Mouse (Mus musculus) adrenal gland, postnatal 4 days (tissue): ENCODE measurements around the gene Gm21974. TPM values are rescaled to one million over a fixed set of nuclear protein-coding genes. Genes with fewer than 3 reads are reported as not detected.
"Not testable (repeated sequence)": the region's sequence is repeated elsewhere in the genome, so short reads cannot be mapped to it uniquely, and the experiment has no call there.

Experiments
- DNase-seq, 2 experiments: peaks; one replicate each; pipeline ENCODE4 v3.0.0; 2021 to 2022; ENCODE audit warnings: low spot score in 2 of 2, mixed read lengths in 2 of 2
- total RNA-seq, 2 experiments: library from RNA; stranded (reverse); gene quantifications; 2 replicates each; pipeline ENCODE4 v1.2.3; 2021

The Gm21974 gene
- total RNA-seq, 2 experiments from 2014 or later = not detected

DNA sequence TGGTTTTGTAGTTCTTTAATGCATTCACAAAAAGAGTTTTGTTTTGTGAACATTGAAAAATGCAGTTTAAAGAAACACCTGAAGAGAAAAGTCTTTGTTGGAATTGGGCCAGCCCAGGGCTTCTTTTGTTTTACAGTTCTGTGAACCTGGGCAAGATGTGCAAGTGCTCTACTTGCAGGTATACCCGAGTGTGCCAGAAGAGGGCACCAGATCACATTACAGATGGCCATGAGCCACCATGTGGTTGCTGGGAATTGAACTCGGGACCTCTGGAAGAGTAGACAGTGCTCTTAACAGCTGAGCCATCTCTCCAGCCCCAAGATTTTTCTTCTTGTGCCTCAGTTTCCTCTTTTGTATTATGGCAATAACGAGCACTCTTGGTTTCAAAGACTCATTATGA, 22.9 kb upstream of the Gm21974 start:
- no peak for DNase-seq

DNA sequence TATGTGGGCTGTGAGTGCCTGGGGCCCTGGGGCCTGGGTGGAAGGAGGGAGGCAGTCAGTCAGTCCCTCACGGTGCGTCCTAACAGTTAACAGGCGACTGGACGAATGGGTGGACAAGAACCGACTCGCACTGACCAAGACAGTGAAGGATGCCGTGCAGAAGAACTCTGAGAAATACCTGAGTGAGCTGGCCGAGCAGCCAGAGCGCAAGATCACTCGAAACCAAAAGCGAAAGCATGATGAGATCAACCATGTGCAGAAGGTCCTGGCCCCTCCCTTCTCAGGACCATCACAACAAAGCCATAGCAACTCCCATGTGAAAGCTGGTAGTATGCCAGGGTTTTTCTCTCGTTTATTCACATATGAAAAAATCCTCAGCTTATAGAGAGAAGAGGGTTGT, 20.0 kb upstream of the Gm21974 start:
- DNase-seq = no peak

DNA sequence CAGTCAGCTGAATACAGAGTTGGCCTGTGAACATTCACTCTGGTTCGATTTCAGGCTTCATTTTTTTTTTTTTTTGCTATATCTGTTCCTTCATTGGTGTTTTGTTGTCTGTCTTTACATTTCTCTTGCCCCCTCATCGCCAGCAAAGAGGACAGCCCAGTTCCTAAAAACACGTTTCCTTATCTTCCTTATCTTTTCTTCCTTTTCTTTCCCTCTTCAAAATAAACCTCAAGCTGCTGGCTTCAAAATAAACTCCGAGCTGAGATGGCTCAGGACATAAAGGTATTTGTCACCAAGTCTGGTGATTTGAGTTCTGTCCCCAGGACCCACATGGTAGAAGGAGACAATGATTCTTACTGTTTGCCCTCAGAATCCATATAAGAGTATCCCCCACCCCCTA, 17.7 kb upstream of the Gm21974 start:
- DNase-seq = no peak

DNA sequence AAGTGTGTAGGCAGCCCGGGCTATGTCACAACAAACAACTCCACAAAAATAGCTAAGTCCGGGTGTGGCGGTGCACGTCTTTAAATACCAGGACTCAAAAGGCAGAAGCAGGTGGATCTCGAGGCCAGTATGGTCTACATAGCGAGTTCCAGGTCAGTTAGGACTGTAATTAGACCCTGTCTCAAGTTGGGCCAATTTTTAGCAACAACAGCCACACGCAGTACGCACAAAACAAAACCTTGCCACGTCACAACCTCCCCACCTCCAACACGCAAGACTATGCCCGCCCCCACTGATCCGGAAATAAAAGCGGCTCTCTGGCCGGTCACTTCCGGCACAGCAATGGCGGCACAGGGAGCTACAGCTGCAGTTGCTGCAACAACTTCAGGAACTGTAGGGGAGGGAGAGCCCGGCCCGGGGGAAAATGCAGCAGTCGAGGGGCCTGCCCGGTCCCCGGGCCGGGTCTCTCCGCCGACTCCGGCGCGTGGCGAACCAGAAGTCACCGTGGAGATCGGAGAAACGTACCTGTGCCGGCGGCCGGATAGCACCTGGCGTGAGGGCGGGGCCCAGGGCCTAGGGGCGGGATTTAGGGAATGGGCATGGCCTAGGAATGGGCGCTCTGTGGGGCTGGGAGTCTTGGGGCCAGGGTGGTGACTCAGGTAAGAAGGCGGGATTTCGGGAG, 17.1 kb upstream of the Gm21974 start, which contains the start of gene Kat8:
TSS of gene Kat8 (plus strand) at position 327 of the 682 bp plus-strand sequence.
- peak; percentile 76 to 86 for DNase-seq

DNA sequence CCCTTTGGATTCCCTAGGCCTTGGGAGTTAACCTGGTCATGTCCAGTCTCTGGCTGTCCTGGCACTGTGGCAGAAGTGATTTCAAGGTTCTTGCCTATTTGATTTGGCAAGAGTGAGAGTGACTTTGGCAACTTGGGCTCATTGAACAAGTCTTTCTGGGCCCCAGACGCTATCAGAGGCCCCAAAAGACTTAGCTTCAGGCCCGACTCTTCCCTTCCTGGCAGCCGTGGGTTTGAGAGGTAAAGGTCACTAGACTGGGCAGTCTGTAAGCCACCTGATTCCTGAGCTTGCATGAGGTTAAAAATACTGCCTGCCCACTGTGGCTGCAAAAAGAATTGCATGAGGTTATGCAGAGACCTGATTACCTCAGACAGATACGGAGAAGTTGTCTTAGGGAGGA, 13.4 kb upstream of the Gm21974 start:
- no peak for DNase-seq

DNA sequence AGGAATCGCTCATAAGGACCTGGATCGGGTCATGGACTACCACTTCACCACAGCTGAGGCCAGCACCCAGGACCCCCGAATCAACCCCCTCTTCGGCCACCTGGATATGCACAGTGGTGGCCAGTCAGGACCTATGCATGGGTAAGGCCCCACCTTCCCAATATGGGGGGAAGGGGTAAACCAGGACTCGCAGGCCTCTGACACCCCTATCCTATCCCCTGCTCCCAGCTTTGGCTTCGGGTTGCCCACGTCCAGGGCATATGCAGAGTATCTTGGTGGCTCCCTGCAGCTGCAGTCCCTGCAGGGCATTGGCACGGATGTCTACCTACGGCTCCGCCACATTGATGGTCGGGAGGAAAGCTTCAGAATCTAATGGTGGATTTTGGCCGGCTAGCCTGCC, 12.7 kb upstream of the Gm21974 start:
- DNase-seq = no peak

DNA sequence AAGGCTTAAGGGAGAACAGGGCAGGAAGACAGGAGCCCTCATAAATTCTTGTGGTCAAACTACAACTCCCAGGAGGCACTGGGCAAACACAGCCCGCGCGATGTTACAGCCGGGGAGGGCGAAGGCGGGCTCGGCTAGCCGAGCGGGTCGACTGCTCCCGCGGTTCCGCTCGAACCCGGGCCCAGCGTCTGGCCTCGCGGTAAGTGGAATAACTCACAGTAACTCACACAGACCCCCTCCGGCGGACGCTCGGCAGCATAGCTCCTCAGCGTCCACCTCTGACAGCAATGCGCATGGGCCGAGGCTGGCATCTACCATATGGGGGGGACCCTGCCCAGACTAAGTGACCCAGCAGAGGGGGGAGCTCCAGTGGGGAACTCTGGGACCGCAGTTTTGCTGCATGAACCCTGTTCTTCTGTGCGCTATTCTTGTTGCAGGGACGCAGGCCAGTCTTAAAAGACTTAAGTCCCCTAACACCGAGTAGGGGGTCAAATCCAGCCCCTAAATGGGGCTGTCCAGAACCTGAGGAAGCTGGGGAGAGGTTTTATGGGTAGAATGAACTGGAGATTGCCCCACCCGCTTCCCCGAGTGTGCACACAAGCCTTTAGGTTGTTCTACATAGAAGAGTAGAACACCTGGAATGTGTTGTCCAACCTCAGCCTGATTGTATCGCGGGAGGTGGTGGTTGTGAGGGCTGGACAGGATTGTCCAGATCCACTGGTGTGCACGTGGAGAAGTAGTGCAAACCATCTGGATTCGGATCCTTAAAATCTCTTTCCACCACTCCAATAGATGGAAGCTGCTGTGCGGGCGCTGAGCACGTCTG, 8.9 kb upstream of the Gm21974 start, which contains the start of gene Bckdk:
TSS of gene Bckdk (plus strand) at position 112 of the 826 bp plus-strand sequence.
- DNase-seq = peak; percentile 52 to 62

DNA sequence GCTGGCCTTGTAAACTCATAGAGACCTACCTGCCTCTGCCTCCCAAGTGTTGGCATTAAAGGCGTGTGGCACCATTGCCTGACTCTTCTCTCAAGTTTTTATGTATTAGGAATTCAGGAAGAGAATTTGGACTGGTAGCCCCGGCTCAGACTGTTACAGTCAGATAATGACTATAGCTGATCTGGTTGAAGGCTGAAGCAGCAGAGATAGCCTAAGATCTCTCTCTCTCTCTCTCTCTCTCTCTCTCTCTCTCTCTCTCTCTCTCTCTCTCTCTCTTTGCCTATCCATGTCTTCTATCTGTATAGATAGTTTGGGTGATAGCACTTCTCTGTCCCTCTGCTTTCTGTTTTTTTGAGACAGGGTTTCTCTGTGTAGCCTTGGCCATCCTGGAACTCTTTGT, 6.5 kb upstream of the Gm21974 start:
- no peak for DNase-seq

DNA sequence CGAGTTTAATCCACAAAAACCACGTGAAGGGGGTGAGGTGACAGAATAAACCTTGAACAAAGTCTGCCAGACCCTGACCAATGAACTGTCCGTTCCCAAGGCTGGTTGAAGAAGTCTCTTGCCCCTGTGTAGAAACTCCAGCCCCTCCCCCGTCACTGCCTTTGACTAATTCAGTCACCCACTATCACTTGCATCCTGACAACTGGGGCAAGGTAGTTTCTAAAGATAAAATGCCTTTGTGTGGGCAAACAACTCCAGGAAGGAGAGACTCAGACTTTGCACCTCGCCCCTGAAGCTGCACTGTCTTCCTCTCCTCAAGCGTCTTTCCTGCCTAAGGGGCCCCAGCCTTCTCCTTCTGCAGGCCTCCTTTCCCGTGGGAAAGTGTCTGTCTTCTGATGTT, 4.7 kb upstream of the Gm21974 start:
- no peak for DNase-seq

DNA sequence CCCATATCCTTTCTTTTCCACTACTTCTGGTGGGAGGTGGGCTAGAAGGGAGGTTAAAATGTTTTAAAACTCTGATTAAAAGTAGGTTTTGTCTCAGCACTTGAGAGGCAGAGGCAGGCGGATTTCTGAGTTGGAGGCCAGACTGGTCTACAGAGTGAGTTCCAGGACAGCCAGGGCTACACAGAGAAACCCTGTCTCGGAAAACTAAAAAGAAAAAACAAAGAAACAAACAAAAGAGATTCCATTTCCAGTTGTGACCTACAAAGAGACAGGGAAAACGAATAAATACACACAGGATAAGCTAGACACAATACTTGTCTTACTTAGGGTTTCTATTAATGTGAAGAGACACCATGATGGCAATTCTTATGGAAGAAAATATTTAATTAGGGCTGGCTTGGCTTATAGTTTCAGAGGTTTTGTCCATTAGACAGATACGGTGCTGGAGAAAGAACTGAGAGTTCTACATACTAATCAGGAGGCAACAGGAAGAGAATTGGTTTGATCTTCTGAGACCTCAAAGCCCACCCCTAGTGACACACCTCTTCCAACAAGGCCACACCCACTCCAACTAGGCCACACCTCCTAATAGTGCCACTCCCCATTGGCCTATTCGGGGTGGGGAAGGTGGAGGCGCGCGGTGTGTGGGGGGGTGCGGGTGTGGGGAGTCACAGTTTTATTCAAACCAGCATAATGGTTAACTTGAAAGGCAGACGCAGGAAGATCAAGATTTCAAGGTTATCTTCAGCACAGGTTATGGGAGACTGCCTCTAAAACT, 3.1 kb upstream of the Gm21974 start:
- no peak for DNase-seq

DNA sequence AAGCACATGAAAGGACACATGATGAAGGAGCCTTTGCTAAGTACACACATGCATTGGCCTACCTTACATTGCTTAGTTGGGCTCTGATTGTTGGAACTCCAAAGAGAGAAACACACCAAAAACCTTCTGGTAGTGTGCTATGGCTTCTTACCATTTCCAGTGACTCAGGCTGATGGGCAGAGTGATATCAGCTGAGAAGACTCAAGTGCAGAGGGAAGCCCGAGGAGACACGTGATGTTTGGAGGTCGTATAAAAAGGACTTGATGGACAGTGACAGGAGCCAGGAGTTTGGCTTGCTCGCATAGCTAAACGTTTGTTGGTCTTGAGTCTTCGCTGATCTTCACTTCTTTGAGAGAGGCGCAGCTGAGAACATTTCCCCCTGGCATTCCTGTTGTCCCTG, 2.3 kb upstream of the Gm21974 start:
- no peak for DNase-seq

DNA sequence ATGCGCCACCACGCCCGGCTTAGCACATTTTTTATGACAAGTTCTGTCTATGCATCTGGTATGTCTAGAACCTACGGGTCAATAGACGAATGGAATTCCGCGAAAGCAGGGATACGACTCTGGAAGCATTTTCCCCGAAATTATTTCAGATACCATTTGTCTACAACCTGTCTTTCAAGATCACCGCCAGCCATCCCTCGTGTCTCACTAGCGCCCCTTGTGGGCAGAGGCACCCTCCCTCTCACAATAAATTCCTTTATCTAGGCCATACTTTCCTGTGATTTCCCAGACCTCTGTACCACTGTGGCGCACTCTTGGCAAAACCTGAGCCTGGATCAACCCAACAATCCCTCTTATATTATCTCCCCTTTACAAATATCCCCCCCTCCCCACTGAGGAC, 1.1 kb upstream of the Gm21974 start:
- no peak for DNase-seq

DNA sequence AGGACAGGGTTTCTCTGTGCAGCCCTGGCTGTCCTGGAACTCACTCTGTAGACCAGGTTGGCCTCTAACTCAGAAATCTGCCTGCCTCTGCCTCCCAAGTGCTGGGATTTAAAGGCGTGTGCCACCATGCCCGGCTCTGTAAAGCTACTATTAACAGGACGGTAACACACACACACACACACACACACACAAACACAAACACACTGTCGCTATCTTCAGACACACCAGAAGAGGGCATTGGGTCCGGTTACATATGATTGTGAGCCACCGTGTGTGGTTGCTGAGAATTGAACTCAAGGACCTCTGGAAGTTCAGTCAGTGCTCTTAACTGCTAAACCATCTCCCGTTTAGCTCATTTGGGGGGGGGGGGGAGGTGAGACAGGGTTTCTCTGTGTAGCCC, 637 bp upstream of the Gm21974 start:
- DNase-seq = not testable (repeated sequence)

DNA sequence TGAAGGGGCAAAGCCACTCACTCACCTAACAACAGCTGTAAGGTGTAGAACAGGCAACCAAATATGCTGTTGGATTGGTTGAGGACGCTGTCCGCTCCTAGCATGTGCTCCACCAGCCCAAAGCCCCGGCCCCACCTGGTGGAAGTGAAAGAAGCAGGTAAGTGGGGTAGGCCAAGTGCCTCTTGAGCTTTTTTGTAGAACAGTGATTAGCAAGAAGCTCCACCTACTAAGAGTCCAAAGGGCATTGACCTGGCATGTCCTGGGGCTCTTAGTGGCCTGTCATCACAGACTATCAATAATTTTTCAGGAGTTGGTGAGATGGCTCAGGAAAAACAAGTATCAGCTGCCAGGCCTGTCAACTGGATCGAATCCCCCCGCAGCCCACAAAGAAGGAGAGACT, 774 bp downstream of the Gm21974 start:
- no peak for DNase-seq

DNA sequence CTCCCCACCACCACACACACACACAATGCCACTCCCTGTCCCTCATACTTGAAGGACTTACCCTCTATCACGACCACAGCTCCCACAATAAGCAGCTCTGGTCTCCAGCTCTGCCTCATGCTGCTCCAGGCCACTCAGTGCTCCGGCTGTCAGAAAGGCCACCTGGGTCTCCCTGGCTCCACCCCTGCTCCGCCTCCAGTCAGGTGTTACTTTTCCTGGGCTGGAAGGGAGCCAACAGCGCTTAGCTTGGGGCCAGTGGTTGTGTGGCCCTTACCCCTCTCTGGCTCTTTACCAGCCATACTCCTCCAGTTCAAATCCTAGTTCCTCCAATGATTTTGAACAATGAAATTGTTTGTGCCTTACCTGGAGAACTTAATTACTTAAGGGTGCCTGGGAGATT, 4.5 kb downstream of the Gm21974 start, which contains the start of gene Prss53:
TSS of gene Prss53 (minus strand) at position 173 of the 400 bp plus-strand sequence.
- no peak for DNase-seq

DNA sequence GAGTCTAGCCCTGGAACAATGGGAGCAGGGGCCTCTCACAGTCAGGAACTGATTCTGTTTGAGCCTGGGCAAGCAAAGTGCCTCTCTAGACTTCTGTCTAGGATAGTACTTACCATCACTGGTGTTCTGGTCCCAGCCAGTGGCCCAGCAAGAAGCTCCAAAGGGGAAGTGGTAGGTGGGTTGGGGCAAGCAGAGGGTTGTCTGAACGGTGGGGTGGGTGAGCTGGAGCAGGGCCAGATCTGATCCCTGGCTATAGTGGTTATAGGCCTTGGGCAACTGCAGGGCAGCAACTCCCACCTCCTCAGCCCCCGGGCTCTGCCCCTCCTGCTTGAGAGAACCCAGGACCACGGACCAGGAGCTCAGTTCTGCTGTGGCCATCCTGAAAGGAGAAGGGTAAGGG, 6.4 kb downstream of the Gm21974 start:
- no peak for DNase-seq

DNA sequence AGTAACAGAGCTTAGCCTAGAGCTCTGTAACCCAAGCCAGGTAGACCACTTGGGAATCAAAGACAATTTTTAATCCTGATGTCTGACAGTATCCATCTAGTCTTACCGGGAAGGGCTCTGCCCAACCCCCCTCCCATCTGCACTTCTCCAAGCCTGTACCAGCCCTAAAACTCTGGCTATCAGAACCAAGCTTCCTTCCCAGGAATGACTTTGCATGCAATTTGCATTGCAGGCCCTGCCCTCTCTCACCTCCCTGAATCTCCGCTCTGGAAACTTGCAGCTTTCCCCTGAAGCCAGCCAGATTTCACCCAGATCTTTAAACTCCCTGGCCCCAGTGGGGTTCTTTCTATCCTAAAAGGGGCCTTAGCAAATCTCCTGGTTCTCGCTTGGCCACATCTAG, 7.5 kb downstream of the Gm21974 start:
- DNase-seq = no peak

DNA sequence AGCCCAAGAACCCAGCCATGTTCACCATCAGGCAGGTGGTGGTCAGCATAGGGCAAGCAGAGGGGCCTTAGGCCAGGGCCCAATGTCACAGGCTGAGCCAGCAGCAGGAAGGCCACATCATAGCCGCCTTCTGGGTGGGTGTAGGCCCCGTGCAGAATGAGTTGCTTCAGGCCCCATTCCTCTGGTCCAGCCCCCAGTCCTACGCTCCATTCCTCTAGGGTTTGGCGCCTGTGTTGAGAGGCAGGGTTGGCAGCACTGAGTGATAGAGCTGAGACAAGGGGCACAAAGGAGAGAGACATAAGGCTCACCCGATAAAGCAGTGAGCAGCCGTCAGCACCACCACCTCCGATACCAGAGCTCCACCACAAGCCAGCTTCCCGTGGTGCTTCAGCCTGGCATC, 8.1 kb downstream of the Gm21974 start:
- no peak for DNase-seq

DNA sequence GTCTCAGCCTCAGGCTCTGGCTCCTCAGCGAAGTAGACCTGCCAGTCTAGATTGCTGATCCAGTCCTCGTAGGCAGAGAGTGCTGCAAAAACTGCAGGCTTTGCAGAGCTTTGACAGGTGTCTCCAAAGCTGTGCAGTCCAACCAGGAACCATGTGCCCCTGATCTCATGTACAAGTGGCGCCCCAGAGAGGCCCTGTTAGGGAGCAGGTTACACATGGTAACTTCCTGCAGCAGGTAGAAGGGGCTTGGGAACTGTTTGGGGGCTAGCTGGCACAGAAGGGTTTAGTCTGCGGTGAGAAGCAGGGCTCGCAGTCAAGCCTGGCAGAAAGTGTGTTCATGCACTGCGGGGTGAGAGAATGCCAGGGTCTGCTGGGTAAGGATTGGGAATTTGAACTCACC, 8.7 kb downstream of the Gm21974 start:
- no peak for DNase-seq

DNA sequence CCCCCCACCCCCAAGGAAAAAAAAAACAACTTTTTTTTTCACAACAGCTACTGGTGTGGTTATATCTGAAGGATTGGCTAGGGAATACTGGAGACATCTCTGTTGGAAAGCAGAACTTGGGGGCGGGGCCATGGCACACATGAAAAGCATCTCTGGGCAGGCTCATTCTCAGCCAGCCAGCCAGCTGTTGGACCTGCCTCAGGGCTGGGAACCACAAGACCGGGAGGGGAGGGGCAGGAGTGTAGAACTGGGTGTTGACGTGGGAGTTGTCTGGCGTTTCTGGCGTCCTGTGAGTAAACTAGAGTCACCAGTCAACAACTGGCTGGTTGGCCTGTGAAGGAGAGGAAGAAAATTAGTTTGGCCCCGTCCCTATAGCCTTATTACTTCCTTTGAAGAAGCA, 9.3 kb downstream of the Gm21974 start:
- DNase-seq = no peak

DNA sequence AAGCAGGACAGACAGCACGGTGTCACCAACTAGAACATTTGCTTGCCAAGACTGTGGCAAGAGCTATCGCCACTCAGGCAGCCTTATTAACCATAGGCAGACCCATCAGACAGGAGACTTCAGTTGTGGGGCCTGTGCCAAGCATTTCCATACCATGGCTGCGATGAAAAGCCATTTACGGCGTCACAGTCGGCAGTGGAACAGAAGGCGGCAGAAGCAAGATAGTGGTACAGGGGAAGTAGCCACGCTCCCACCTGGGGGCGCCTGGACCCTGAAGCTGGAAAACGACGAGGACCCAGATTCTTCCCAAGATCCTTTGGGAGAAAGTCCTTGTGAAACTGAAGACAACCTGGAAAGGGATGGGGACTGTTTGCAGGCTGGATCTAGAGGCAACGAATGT, 14.8 kb downstream of the Gm21974 start:
- no peak for DNase-seq

DNA sequence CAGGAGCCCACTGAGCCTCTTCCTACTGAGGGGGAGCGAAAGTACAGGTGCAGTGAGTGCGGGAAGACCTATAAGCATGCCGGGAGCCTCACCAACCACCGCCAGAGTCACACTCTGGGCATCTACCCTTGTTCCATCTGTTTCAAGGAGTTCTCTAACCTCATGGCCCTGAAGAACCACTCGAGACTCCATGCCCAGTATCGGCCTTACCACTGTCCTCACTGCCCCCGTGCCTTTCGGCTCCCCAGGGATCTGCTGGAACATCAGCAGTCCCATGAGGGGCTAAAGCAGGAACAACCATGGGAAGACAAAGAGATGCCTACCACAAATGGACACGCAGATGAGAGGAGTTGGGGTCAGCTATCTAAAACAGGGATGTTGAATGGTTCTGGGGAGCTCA, 16.0 kb downstream of the Gm21974 start:
- DNase-seq = no peak
